Mouse (Mus musculus) limb, embryonic 11.5 days (tissue): Measurements from ENCODE around the gene Dab1. TPM values are rescaled to one million over a fixed set of nuclear protein-coding genes. Genes with fewer than 3 reads are reported as not detected.

ENCODE experiments used
- ATAC-seq: fragments of 200-750 bp; cut with Nextera tagmentation; 2 replicates; pipeline ENCODE4 v1.8.0; 2017; ENCODE audit warnings: low read depth; ENCODE audit not compliant: insufficient number of reproducible peaks, low FRiP score, low TSS enrichment
- DNase-seq: peaks from one replicate; pipeline ENCODE4 v3.0.0-alpha.2; 2015; ENCODE audit warnings: low spot score
- H3K27ac ChIP-seq: fragments of 300-500 bp; sonication (generic); replicated peaks from 2 replicates; pipeline ENCODE4 v1.5.1; 2014; ENCODE audit warnings: low read depth, mild to moderate bottlenecking, low read length
- H3K27me3 ChIP-seq: fragments of 300-500 bp; sonication (generic); 2 replicates; pipeline ENCODE4 v1.6.1; 2014; ENCODE audit warnings: mild to moderate bottlenecking, low read length, mixed read lengths; ENCODE audit not compliant: control insufficient read depth, insufficient read depth
- H3K36me3 ChIP-seq: fragments of 300-500 bp; sonication (generic); 2 replicates; pipeline ENCODE4 v1.6.1; 2014; ENCODE audit warnings: mild to moderate bottlenecking, low read length, moderate library complexity, mixed read lengths; ENCODE audit not compliant: control insufficient read depth, insufficient read depth
- H3K4me1 ChIP-seq: fragments of 300-500 bp; sonication (generic); 2 replicates; pipeline ENCODE4 v1.6.1; 2014; ENCODE audit warnings: low read length, mixed read lengths; ENCODE audit not compliant: control insufficient read depth, insufficient read depth
- H3K4me2 ChIP-seq: fragments of 300-500 bp; sonication (generic); 2 replicates; pipeline ENCODE4 v1.6.1; 2014; ENCODE audit warnings: low read depth, mild to moderate bottlenecking, moderate library complexity; ENCODE audit not compliant: severe bottlenecking
- H3K4me3 ChIP-seq: fragments of 300-500 bp; sonication (generic); 2 replicates; pipeline ENCODE4 v1.5.1; 2014; ENCODE audit warnings: low read depth, low read length
- H3K9ac ChIP-seq: fragments of 300-500 bp; sonication (generic); 2 replicates; pipeline ENCODE4 v1.6.1; 2014; ENCODE audit warnings: mild to moderate bottlenecking, low read length
- H3K9me3 ChIP-seq: fragments of 300-500 bp; sonication (generic); 2 replicates; pipeline ENCODE4 v1.6.1; 2016; ENCODE audit warnings: low read length; ENCODE audit not compliant: control insufficient read depth
- WGBS: fragments of 180-500 bp; shearing (Covaris S2); extraction: QIAGEN DNeasy Blood & Tissue Kit; methylation state at CpG from one replicate; pipeline ENCODE4 v1.1.7; 2014; 5-methylcytosine and 5-hydroxymethylcytosine counted together
- polyA plus RNA-seq: library from polyadenylated mRNA; unstranded; fragments of >200 nt; fragmentation: Nextera tagmentation; extraction: Ambion mirVana; gene quantifications from 2 replicates; pipeline ENCODE4 v1.2.1, GENCODE M21; 2014

The Dab1 gene
- polyA plus RNA-seq, 1 experiment from 2014 or later, result 17.1 TPM

GRCm38 (mm10) chr4:104666831-104667551, 1047.8 kb downstream of the Dab1 start:
- Histone ChIP-seq H3K4me2 (no peak overlapping the region), H3K36me3 (no peaks in the 10 kb centered on the region), H3K4me1 (no peaks in the 10 kb centered on the region), H3K9ac (no peak overlapping the region), H3K4me3 (no peak overlapping the region), H3K9me3 (no peaks in the 10 kb centered on the region), H3K27me3 (no peaks in the 10 kb centered on the region), H3K27ac (no peak overlapping the region)
- WGBS, result 46% methylated on average over 10 of the region's 10 CpGs
- no peak for ATAC-seq
- DNase-seq, result peak; percentile 30

- WGBS, result 90% methylated on average over 6 of the region's 6 CpGs
- Histone ChIP-seq H3K27me3 (no peaks in the 10 kb centered on the region), H3K36me3 (no peaks in the 10 kb centered on the region), H3K4me1 (no peaks in the 10 kb centered on the region), H3K9me3 (no peaks in the 10 kb centered on the region), H3K9ac (no peak overlapping the region), H3K4me2 (no peak overlapping the region), H3K4me3 (no peak overlapping the region), H3K27ac (no peak overlapping the region)
- no peak for ATAC-seq
- DNase-seq, result no peak
These were observed 1048.9 kb downstream of the Dab1 start for GRCm38 (mm10) chr4:104668061-104668460.

DNA sequence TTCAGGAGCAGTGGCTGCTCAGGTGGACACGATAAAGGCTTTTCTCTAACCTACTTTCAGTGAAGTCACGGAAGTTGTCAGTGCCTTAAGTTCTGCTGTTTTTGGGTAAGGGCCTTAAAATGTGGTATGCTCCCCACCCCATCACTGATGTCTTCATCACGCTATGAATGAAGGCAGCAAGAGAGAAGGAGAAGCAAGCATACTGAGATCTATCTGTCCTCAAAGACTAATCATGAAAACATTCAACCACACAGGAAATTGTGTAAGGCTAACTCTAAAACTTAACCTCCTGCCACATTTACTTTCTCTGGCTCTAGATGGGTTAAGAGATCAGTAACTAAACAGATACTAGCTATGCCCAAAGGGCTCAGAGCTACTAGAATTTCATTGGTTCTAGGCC, 1050.2 kb downstream of the Dab1 start:
- Histone ChIP-seq H3K9ac (no peak overlapping the region), H3K4me2 (no peak overlapping the region), H3K4me3 (no peak overlapping the region), H3K27me3 (no peaks in the 10 kb centered on the region), H3K36me3 (no peaks in the 10 kb centered on the region), H3K4me1 (no peaks in the 10 kb centered on the region), H3K27ac (no peak overlapping the region), H3K9me3 (no peaks in the 10 kb centered on the region)
- 82% methylated on average over 3 of the region's 3 CpGs for WGBS
- ATAC-seq (no peak), DNase-seq (no peak)

DNA sequence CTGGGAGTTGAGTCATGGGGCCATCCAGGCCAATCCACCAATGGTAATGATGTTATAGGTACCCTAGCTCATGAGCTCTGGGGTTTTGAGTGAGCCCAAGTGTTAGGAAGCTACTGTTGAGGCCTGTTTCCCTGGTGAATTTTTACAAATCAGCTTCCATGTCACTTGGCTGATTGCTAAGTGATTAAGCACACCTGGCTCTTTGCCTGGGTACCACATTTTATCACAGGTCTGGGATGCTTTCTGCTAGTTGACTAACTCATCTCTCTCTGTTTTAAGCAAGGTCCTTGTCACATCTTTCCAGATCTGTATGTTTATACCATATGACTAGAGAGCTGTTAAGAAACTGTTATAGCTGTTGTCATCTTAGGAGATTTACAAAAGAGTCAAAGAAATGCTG, 1051.6 kb downstream of the Dab1 start:
- no peak for DNase-seq
- Histone ChIP-seq H3K9ac (no peak overlapping the region), H3K27me3 (no peaks in the 10 kb centered on the region), H3K36me3 (no peaks in the 10 kb centered on the region), H3K4me3 (no peak overlapping the region), H3K4me2 (no peak overlapping the region), H3K4me1 (no peaks in the 10 kb centered on the region), H3K27ac (no peak overlapping the region), H3K9me3 (no peaks in the 10 kb centered on the region)
- ATAC-seq, result no peak

- no peak for ATAC-seq
- Histone ChIP-seq H3K27me3 (no peaks in the 10 kb centered on the region), H3K4me2 (no peak overlapping the region), H3K4me1 (no peaks in the 10 kb centered on the region), H3K4me3 (no peak overlapping the region), H3K36me3 (no peaks in the 10 kb centered on the region), H3K27ac (no peak overlapping the region), H3K9ac (no peak overlapping the region), H3K9me3 (no peaks in the 10 kb centered on the region)
- WGBS, result 83% methylated on average over 3 of the region's 3 CpGs
- DNase-seq, result no peak
These were observed 1054.2 kb downstream of the Dab1 start for GRCm38 (mm10) chr4:104673317-104673716.

GRCm38 (mm10) chr4:104674706-104675105, 1055.5 kb downstream of the Dab1 start:
- Histone ChIP-seq H3K4me1 (no peaks in the 10 kb centered on the region), H3K9me3 (no peaks in the 10 kb centered on the region), H3K36me3 (no peaks in the 10 kb centered on the region), H3K27me3 (no peaks in the 10 kb centered on the region), H3K4me2 (no peak overlapping the region), H3K4me3 (no peak overlapping the region), H3K27ac (no peak overlapping the region), H3K9ac (no peak overlapping the region)
- no peak for DNase-seq
- 85% methylated on average over 5 of the region's 5 CpGs for WGBS
- no peak for ATAC-seq

DNA sequence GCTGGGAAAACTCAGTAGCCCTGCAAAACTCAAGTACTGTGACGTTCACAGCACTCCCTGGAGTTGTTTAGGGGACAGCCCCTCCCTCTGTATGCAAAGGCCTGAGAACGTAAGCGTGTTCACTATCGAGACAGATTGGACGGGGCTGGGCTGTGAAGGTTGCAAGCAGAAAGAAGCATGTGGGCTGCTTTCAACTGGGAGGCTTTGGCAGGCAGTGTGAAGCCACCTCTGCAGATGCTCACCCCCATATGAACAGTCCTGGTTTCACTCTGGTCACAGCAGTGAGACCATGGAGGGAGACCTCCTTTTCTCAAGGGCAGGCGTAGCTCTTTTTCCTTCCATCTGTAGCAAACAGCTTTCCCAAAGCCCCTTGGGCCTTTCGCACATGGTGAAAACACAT, 1059.1 kb downstream of the Dab1 start:
- Histone ChIP-seq H3K4me2 (no peak overlapping the region), H3K9ac (no peak overlapping the region), H3K27me3 (no peaks in the 10 kb centered on the region), H3K9me3 (no peaks in the 10 kb centered on the region), H3K4me1 (no peaks in the 10 kb centered on the region), H3K27ac (no peak overlapping the region), H3K4me3 (no peak overlapping the region), H3K36me3 (no peaks in the 10 kb centered on the region)
- DNase-seq (no peak), ATAC-seq (no peak)
- 88% methylated on average over 7 of the region's 7 CpGs for WGBS

- WGBS, result 93% methylated on average over 4 of the region's 4 CpGs
- Histone ChIP-seq H3K27me3 (no peaks in the 10 kb centered on the region), H3K4me1 (no peaks in the 10 kb centered on the region; the same call in 1 of the 2 replicates), H3K4me2 (no peak overlapping the region), H3K4me3 (no peak overlapping the region), H3K36me3 (no peaks in the 10 kb centered on the region), H3K9ac (no peak overlapping the region), H3K27ac (no peak overlapping the region), H3K9me3 (no peaks in the 10 kb centered on the region)
- DNase-seq (no peak), ATAC-seq (no peak)
These were observed 1061.3 kb downstream of the Dab1 start for GRCm38 (mm10) chr4:104680475-104680874.
